Mouse (Mus musculus): ENCODE data around the gene Kdm4a.
A peak's percentile ranks its signal among the peaks of the same experiment; 100 is the strongest.

Gene Kdm4a

DNA sequence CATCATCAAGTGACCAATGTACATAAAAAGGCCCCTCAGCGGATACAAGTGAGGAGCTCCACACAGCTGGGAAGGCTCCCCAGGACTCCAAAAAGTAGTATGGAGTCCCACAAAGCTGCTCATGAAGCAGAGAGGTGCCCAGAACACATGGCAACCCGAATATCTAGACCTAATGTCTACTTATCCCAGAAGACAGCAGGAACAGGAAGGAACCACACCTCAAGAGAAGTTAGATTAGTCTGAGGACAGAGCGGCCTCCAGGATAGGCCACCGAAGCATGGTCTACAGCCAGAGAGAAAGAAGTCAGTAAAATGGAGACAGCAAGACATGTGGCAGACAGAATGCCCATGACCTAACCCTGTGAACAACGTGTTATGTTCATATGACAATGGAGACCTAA, 25.0 kb downstream of the Kdm4a start:
- no peak for DNase-seq (ENCODE audit: low spot score in 2 of 2)

DNA sequence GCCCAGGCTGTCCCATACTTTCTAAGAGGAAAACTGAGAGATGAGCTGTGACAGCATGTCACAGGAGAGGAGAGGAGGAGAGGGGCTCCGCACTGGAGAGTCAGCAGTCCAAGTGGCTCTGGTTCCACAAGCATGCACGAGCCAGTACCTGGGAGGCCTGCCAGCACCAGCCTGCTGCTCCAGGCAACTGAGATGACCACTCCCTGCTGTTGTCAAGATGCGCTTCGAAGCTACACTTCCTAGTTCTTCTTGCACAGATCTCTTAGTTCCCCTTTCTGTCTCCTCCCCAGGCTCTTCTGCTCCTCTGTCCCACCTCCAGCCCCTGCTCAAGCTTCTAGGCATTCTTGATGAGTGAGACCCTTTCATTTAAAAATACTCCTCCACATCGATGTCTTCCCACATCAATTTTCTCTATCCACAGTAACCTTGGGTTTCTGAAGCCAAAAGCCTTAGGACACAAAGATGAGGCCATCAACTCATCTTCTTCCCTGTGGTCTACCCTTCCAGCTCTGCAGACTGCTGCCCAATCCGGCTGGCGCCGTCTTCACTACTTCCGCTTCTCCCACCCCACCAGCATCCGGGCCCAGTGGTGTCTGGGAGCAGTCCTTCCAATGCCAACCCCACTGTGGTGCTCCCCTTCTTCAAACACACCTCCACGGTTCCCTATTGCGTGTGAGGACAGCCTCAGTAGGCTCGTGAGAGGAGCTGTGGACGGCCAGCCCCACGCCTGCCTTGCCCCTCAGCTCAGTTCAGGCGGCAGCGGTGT, 27.6 kb downstream of the Kdm4a start:
- no peak for DNase-seq (ENCODE audit: low spot score in 2 of 2)

DNA sequence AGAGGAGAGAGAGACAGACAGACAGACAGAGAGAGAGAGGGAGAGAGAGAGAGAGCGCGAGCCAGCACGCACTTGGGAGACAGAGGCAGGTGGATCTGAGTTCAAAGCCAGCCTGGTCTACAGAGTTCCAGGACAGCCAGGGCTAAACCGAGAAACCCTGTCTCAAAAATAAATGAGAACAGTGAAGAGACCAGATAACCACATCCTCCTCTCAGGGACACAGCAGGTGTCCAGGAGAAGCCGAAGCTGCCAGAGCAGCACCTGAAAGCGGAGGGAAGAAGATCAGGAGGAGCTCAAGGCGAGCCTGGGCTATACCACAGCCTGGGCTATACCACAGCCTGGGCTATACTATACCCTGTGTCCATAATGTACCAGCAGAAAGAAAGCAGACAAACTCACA, 29.0 kb downstream of the Kdm4a start:
- no peak for DNase-seq (ENCODE audit: low spot score in 2 of 2)

DNA sequence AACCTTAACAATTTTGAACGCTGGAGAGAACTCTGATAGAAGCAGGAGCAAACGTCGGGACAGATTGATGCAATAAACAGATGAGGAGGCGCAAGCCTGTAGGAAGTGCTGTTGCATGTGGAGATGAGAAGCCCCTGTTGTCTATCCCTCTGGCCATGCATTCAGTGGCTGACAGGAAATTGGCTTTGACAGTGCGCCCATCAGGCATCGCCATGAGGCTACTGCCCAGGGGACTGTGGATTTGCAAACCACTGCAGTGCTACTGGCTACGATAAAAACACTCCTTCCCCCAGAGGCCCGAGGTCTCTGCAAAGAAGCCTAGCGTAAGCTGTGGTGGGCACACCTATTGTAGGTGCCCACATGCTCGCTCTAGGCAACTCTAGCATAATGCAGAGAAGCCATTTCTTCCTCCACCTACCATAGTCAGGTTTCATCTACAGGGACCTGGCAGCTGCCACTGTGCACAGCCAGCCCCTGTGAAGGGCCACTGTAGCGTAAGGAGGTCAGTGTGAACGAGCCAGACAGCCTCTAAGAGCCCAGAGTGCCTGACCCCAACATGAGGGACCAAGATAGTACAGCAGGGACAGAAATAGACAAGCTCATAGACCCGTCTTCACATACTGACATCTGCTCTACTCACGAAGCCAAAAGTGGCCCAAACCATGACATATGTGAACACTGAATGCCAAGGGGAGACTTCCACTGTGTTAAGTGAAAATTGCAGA, 29.7 kb downstream of the Kdm4a start:
- no peak for DNase-seq (ENCODE audit: low spot score in 2 of 2)

DNA sequence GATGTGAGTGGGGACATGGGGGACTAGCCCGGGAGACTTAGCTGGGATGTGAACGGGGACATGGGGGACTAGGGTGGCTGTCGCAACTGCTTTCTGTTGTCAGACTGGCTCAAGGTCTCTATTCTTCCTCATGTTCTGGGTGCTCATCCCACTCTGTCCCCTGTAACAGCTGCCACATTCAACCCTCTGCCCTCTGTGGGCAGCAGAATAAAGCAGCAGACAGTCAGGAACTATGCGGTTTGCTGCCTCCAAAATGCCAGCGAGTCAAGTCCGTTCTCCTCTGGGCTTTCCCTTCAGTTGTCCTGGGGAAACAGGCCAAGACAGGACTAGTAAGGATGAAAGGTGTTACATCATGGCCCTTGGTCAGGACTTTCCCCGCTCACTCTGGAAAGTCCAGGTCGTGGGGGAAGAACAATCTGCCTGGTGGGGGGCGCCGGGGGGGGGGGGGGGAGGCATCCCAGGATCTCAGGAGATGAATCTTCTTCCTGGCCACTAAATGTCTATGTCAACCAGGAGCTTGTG, 30.7 kb downstream of the Kdm4a start:
- DNase-seq (ENCODE audit: low spot score in 2 of 2), result no peak

DNA sequence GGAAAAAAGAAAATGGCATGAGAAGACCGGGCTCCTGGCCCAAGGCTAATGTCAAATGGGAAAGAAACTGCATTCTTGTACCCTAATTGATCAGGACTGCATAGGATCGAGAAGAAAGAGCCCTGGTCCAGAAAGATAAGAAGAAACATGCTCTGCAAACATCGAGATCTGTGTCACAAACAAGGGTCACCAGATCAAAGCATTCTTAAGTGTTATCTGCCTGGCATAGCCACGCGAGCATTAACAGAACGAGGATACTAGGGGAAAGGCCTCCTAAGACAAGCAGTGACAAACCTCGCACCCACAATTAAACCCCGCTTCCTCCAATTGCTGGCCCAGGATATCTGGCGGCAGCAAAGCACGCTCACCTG, 31.5 kb downstream of the Kdm4a start:
- DNase-seq (ENCODE audit: low spot score in 2 of 2), result no peak

DNA sequence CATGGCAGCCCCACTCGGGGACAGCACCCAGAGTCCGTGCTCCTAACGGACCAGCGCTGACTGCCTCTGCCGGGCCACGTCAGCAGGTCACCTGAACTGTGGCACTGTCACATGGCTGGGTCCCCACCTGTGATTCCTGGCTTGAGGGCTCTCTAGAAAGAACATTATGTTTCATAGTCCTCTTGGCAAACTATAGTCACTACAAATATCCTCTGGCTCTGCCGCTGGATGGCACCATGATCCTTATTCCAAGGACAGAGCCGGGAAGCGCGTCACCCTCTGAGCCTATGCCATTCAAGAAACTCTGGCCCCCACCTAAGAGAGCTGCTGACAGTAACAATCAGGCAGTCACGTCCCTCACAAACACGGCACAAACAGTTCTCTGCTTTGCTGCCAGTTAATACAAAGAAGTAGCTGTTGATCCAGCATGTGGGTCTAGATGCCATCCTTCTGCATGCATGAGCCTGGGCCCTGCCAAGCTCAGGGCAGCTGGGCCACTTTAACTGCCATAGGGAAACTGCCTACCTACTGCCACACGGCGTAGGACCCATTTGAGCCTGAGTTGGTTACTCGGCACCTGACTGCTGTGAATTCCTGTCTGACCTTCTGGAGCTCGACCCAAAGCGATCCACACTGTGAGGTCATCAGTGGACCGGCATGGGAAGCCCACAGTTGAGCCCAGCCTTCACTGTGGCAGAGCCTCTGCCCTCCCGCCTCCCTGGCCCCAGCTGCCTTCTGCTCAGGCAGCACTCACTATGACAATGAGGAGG, 32.1 kb downstream of the Kdm4a start:
- no peak for DNase-seq (ENCODE audit: low spot score in 2 of 2)

DNA sequence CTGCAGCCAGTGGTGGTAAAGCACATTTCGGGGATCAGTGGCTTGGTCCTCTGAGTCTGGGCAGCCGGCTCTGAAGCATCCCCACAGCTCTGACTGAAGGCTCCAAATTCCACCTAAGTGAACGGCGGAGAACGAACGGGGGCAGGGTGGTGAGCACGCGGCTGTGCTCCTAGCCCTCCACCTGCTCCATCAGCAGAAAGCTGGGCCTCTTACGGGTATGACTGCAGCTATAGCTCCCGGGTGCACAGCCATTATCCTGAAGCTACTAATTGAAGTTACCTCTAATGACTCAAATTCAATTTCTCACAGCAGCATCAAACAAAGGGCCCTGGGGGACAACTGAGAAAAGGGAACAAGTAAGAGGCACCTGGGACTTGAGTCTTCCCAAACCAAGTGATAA, 32.8 kb downstream of the Kdm4a start:
- no peak for DNase-seq (ENCODE audit: low spot score in 2 of 2)

DNA sequence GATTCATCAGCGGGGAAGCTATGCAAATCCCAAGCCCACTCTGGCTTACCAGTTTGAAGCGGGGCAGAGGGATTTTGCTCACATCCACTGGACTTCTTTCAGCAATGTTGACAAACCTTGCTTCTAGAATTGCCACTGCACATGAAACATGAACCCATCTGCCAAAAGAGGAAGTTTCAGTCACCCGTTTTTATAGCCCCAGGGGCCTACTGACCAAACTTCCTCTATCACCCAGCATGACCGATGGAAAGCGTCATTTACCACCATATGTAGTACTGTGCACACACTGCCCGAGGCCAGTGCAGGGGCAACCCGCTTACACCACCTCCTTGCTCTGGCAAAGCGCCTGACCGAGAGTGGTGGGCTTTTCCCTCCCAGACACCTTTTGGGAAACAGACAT, 35.5 kb downstream of the Kdm4a start:
- DNase-seq (ENCODE audit: low spot score in 2 of 2), result no peak

DNA sequence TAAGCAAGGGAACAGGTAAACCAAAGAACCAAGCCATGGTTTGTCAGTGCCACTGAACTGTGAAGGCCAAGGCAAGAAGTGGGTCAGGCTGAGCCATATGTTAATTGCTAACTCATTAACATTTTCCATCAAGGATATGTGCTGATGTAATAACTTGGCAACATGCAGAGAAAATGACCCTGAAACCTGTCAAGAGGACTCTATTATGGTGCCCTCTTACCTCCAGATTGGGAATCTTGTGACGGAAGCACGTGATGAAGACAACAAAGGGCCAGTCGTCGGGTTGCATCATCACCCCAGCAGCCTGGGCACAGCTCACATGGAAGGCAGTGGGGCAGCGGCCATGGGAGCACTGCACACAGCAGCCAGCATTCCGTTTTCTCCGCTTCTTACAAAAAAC, 36.2 kb downstream of the Kdm4a start:
- no peak for DNase-seq (ENCODE audit: low spot score in 2 of 2)

DNA sequence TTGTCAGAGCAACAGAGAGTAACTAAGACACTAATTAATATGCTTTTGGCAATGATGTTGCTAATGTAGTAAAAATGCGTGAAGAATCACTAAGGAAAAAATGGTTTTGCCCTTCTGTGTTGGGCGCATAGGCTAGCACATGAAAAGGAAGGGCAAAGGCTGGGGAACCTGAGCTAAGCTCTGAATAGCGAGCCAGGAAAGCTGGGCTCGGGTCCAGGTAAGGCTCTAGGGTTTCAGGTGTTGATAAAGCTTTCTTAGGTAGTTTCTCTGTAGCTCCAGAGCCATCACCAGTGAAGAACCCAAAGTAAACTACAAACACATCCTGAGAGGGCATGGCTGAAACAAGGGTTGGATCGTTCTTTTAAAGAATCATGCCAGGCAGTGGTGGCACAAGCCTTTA, 38.3 kb downstream of the Kdm4a start:
- DNase-seq (ENCODE audit: low spot score in 2 of 2), result no peak

DNA sequence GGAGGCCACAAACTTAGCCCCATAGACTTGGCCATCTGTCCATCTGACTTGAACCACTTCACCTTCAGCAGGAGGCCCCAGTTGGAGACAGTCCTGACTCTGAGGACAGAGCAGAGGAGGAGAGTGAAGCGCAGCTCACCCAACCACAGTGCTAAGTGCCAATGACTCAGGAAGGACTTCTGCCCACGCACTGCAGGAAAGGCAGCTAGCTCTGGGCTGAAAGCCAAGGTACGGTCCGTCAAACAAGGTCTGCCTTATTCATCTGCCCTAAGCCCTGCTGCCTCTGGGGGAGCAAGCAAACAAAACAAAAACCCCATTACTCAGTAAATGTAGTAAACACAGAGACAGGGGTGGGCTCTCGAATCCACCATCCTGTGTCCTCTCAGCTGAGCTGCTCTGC, 41.0 kb downstream of the Kdm4a start:
- no peak for DNase-seq (ENCODE audit: low spot score in 2 of 2)

DNA sequence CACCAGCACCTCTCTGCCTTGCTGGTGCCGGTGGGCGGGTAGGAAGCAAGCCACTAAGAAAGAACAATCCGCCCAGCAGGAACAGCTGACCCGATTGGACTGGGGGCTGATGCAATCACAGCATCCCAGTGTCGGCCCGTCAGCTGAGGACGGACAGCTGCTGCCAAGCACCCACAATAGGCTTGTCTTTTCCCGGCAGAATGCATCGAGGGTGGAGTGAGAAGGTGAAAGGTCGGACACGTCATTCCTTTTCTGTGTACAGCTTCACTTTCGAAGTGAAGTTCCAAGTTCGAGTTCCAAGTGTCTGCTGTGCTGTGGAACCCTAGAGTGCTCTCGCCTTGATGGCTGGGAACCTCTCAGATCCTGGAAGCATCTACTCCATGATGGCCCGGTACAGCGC, 42.0 kb downstream of the Kdm4a start:
- DNase-seq (ENCODE audit: low spot score in 2 of 2), result no peak

DNA sequence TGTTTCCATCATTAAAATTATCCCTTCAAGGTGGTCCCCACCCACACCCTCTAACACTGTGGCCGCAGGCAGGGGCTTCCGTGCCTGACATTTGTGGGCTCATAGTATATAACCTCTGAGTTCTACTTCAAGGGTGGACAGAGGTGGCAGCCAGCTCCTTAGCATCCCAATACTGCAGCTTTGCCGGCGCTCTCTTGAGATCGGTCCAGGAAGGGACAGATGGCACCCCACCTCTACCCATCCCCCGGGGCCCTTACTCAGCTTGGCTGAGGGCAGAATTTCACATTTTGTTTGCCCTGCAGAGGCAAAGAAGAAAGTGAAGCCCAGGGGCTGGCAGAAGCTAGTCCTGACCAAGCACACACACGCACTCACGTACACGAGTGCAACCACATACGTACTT, 42.5 kb downstream of the Kdm4a start:
- no peak for DNase-seq (ENCODE audit: low spot score in 2 of 2)

DNA sequence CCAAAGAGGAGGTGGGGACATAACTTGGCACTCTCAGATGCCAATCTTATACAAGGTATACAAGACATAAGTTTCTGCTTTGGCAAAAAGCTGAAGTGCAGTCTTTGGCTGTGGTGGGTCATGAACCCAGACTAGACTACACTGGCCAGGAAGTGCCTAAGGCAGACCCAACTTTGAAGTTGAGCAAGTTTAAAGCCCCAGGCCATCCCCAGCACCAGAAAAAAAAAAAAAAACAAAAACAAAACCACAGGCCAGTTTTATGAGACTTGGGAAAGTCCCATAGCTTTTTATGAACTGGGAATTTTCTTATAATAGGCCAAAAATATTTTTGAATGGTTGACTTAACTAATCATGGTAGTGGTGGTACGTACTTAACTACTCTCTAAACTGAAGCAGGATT, 44.4 kb downstream of the Kdm4a start:
- no peak for DNase-seq (ENCODE audit: low spot score in 2 of 2)

DNA sequence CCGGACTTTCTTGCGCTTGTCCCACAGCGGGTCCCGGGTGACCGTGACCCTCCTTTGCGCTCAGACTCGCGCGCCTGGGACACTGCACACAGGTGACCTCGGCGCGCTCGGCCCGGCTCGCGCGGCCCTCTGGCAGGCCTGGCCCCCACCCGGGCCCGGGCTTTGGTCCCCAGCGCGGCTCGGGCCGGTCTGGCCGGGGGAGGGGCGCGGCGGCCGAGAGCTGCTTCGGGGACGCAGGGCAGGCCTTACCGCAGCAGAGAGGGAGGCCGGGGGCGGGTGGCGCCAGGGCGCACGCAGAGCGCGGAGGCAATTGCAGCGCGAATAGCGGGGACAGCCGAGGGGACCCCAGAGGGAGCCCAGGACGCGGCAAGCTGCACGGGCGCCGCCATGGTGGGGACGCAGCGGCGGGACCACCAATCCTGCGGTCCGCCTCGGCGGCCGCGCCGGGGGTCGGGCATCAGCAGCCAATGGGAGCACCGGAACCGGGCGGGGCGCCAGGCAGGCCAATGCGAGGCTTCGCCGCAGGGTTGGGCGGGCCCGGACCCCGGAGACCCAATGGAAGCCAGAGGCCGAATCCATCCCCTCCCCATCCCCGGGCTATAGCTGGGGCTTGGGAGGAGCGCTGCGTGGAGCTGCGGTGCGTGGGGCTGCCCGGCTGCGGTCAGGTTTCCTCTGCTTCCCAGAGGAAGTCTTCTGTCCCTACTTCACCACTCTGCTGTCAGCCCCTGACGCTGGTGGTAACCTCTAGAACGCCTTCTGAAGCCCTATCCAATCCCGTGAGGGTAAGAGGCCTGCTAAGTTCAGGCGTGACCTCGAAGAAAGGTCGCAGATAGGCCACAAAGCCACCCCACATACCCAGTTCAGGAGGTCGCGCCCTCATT, 45.1 kb downstream of the Kdm4a start, which contains the start of gene St3gal3:
Gene St3gal3 (minus strand): TSS at position 430 of the 881 bp plus-strand sequence.
- peak; percentile 98 for DNase-seq (ENCODE audit: low spot score in 2 of 2)

DNA sequence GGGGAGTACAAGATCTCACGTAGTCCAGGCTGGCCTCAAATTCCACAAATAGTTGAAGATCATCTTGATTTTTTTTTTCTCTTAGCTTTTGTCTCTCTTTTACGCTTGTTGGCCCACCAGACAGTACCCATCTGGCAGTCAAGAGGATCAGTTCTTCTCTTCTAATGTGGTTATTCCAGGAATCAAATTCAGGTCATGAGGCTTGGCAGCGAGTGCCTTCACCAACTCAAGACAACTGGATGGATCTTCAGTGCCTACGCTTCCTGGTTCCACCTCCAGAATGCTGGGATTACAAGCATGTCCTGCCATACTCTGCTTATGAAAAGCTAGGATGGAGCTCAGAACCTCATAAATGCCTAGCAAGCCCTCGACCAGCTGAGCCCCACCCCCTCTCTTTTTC, 48.5 kb downstream of the Kdm4a start:
- no peak for DNase-seq (ENCODE audit: low spot score in 2 of 2)

DNA sequence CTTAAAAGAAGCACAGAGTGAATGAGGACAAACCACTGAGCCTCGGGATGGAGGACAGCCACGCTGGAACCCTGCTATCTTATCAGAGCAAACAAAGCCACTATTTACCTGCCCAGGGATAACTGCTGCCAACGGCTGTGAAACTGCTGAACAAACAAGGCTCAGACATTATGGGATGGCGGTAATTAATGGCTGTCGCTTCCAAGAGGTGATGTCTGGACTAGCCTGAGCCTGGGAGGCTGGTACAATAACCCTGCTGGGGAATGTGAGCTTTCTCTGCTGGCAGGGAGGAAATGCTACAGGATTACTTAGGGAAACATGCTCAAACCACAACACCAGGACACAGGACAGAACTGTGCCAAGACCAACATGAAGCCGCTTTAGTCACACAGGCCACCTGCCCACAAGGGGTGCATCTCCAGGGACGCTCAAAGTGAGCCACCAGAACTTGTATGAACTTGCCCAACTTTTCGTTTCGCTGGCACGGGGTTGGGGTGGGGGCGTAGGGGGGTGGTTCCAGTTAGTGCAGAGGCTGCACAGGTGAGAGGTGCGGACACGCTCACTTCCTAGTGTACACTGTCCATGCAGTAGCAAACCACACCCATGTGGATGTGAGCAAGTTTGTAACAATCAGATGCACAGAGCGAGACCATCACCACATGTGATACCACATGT, 56.7 kb downstream of the Kdm4a start:
- DNase-seq (ENCODE audit: low spot score in 2 of 2), result no peak

DNA sequence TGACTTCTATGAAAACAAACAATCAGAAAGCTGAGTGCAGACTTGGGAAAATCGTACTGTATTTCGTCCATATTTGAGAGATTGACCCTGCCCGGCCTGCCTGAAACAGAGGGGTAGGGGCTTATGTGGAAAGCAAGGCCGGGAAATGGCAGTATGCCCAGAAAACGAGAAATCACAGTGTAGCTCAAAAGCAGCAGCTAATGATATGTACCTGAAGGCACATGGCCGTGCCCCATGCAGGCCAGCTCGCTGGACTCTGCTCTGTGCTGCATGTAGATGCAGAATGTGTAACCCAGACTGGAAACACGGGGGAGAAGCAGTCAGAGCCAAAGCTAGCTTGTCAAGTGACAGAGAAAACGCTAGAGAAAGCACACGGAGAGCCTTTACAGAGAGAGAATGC, 57.8 kb downstream of the Kdm4a start:
- DNase-seq (ENCODE audit: low spot score in 2 of 2), result no peak

DNA sequence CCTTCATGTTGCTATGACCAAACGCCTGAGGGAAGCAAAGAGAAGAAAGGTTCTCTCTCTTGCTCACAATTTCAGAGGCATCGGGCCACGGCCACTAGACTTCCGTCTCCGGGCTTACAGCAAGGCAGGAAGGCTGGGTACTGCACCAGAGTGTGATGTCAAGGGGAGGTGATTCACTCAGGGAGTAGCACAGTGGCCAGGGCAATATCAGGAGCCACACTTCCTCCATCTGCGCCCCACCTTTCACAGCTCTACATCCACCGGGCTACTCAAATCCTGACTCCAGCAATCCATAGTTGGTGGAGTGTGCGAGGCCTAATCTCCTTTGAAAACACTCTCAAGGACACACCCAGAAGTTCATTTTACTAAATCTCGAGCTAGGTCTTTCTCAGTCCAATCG, 62.3 kb downstream of the Kdm4a start:
- DNase-seq (ENCODE audit: low spot score in 2 of 2), result no peak

DNA sequence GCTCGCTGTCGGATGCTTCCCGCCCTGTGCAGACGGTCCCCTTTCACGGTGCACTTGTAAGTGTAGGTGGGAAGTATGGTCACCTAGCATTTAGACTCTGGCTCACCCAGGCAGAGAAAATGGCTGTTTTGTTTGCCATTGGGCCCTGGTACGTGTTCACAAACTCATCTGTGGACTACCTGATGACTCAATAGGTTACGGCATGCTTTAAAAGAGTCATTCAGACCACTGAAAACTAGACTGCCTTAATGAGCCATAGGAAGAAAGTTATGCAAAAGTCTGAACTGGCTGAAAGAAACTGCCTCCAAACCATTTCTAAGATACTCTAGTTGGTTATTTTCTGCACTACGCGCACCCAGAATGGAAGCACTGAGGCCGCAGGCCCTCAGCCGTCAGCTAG, 63.7 kb downstream of the Kdm4a start:
- DNase-seq (ENCODE audit: low spot score in 2 of 2), result no peak
